Mouse (Mus musculus) forebrain, embryonic 11.5 days (tissue): ENCODE data around the gene Sppl2c. TPM values are rescaled to one million over a fixed set of nuclear protein-coding genes. Genes with fewer than 3 reads are reported as not detected.

Experiments used
- ATAC-seq: fragments of 200-750 bp; cut with Nextera tagmentation; replicated peaks from 2 replicates; pipeline ENCODE4 v1.8.0; 2017; ENCODE audit warnings: moderate TSS enrichment; ENCODE audit not compliant: low FRiP score
- DNase-seq: peaks from one replicate; pipeline ENCODE4 v3.0.0-alpha.2; 2017; ENCODE audit warnings: low spot score
- H3K27ac ChIP-seq: fragments of 300-500 bp; sonication (generic); 2 replicates; pipeline ENCODE4 v1.5.1; 2014; ENCODE audit warnings: low read depth, low read length
- H3K27me3 ChIP-seq: fragments of 300-500 bp; sonication (generic); 2 replicates; pipeline ENCODE4 v1.6.1; 2014; ENCODE audit warnings: mild to moderate bottlenecking, low read length, mixed read lengths; ENCODE audit not compliant: control insufficient read depth, insufficient read depth
- H3K36me3 ChIP-seq: fragments of 300-500 bp; sonication (generic); 2 replicates; pipeline ENCODE4 v1.6.1; 2014; ENCODE audit warnings: mild to moderate bottlenecking, low read length, moderate library complexity, mixed read lengths; ENCODE audit not compliant: control insufficient read depth, insufficient read depth
- H3K4me1 ChIP-seq: fragments of 300-500 bp; sonication (generic); replicated peaks from 2 replicates; pipeline ENCODE4 v1.6.1; 2014; ENCODE audit warnings: low read length, mixed read lengths; ENCODE audit not compliant: control insufficient read depth, insufficient read depth
- H3K4me2 ChIP-seq: fragments of 300-500 bp; sonication (generic); 2 replicates; pipeline ENCODE4 v1.6.1; 2014; ENCODE audit warnings: low read depth, mild to moderate bottlenecking, low read length, moderate library complexity, mixed read lengths; ENCODE audit not compliant: severe bottlenecking
- H3K4me3 ChIP-seq: fragments of 300-500 bp; sonication (generic); 2 replicates; pipeline ENCODE4 v1.5.1; 2014; ENCODE audit warnings: low read depth, low read length
- H3K9ac ChIP-seq: fragments of 300-500 bp; sonication (generic); 2 replicates; pipeline ENCODE4 v1.6.1; 2014; ENCODE audit warnings: low read length
- H3K9me3 ChIP-seq: fragments of 300-500 bp; sonication (generic); 2 replicates; pipeline ENCODE4 v1.6.1; 2016; ENCODE audit warnings: low read length, mixed read lengths; ENCODE audit not compliant: control insufficient read depth
- WGBS: fragments of 180-500 bp; shearing (Covaris S2); extraction: QIAGEN DNeasy Blood & Tissue Kit; methylation state at CpG from one replicate; pipeline ENCODE4 v1.1.7; 2014; 5-methylcytosine and 5-hydroxymethylcytosine counted together
- polyA plus RNA-seq: library from polyadenylated mRNA; unstranded; fragments of >200 nt; fragmentation: Nextera tagmentation; extraction: Ambion mirVana; gene quantifications from 2 replicates; pipeline ENCODE4 v1.2.1, GENCODE M21; 2014

Gene Sppl2c
- not detected in 2 replicates for polyA plus RNA-seq

GRCm38 (mm10) chr11:104186135-104186836 lies at the start of gene Sppl2c:
Sppl2c (plus strand) TSS chr11:104186327.
- Histone ChIP-seq H3K4me3 (no peak within 1 kb of the TSS), H3K27me3 (no peaks in the 10 kb centered on the region), H3K4me1 (no peaks in the 10 kb centered on the region), H3K36me3 (no peaks in the 10 kb centered on the region), H3K9ac (no peak within 1 kb of the TSS), H3K9me3 (no peaks in the 10 kb centered on the region), H3K4me2 (no peak within 1 kb of the TSS), H3K27ac (no peak within 1 kb of the TSS)
- WGBS = 89% methylated on average over 13 of the region's 13 CpGs
- ATAC-seq = no peak
- DNase-seq = no peak

GRCm38 (mm10) chr11:104138976-104139375 lies 47.2 kb upstream of the Sppl2c start:
- H3K36me3 ChIP-seq = no peaks in the 10 kb centered on the region
- no peak for DNase-seq
- no peak overlapping the region for H3K4me3 ChIP-seq
- ATAC-seq = no peak
- H3K27me3 ChIP-seq = peaks cover 19% of the 10 kb centered on the region
- H3K9ac ChIP-seq = no peak overlapping the region
- H3K9me3 ChIP-seq = no peaks in the 10 kb centered on the region
- WGBS = 78% methylated on average over 3 of the region's 3 CpGs
- no peaks in the 10 kb centered on the region for H3K4me1 ChIP-seq
- no peak overlapping the region for H3K4me2 ChIP-seq
- no peak overlapping the region for H3K27ac ChIP-seq

- Histone ChIP-seq H3K36me3 (no peaks in the 10 kb centered on the region), H3K27ac (no peak overlapping the region), H3K4me3 (no peak overlapping the region), H3K4me2 (no peak overlapping the region), H3K9ac (no peak overlapping the region), H3K27me3 (no peaks in the 10 kb centered on the region), H3K9me3 (no peaks in the 10 kb centered on the region), H3K4me1 (no peaks in the 10 kb centered on the region)
- ATAC-seq (no peak), DNase-seq (no peak)
- WGBS = 100% methylated on average over 1 of the region's 1 CpGs
Measured at GRCm38 (mm10) chr11:104144930-104145329, 41.2 kb upstream of the Sppl2c start.

- Histone ChIP-seq H3K36me3 (no peaks in the 10 kb centered on the region), H3K9ac (no peak overlapping the region), H3K4me3 (no peak overlapping the region), H3K4me1 (no peaks in the 10 kb centered on the region; the same call in 1 of the 2 replicates), H3K4me2 (no peak overlapping the region), H3K9me3 (no peaks in the 10 kb centered on the region), H3K27me3 (no peaks in the 10 kb centered on the region), H3K27ac (no peak overlapping the region)
- ATAC-seq (no peak), DNase-seq (no peak)
- WGBS = 74% methylated on average over 7 of the region's 7 CpGs
Measured at GRCm38 (mm10) chr11:104148787-104149186, 37.3 kb upstream of the Sppl2c start.

GRCm38 (mm10) chr11:104150911-104151310 lies 35.2 kb upstream of the Sppl2c start:
- DNase-seq (no peak), ATAC-seq (no peak)
- no peaks in the 10 kb centered on the region for H3K36me3 ChIP-seq
- H3K9me3 ChIP-seq = no peaks in the 10 kb centered on the region
- no peak overlapping the region for H3K27ac ChIP-seq
- H3K9ac ChIP-seq = no peak overlapping the region
- H3K4me3 ChIP-seq = no peak overlapping the region
- no peaks in the 10 kb centered on the region for H3K27me3 ChIP-seq
- 29% methylated on average over 5 of the region's 5 CpGs for WGBS
- no peak overlapping the region for H3K4me2 ChIP-seq
- H3K4me1 ChIP-seq = no peaks in the 10 kb centered on the region; the same call in 1 of the 2 replicates

GRCm38 (mm10) chr11:104154332-104154731 lies 31.8 kb upstream of the Sppl2c start:
- ATAC-seq = no peak
- 53% methylated on average over 4 of the region's 4 CpGs for WGBS
- no peaks in the 10 kb centered on the region for H3K9me3 ChIP-seq
- no peaks in the 10 kb centered on the region for H3K27me3 ChIP-seq
- H3K4me3 ChIP-seq = no peak overlapping the region
- H3K36me3 ChIP-seq = no peaks in the 10 kb centered on the region
- no peak overlapping the region for H3K27ac ChIP-seq
- H3K9ac ChIP-seq = no peak overlapping the region
- no peak for DNase-seq
- no peak overlapping the region for H3K4me2 ChIP-seq
- H3K4me1 ChIP-seq = peaks cover 4% of the 10 kb centered on the region; the same call in 1 of the 2 replicates

- Histone ChIP-seq H3K9ac (no peak overlapping the region), H3K27me3 (no peaks in the 10 kb centered on the region), H3K4me3 (no peak overlapping the region), H3K4me1 (peaks cover 4% of the 10 kb centered on the region; the same call in 1 of the 2 replicates), H3K9me3 (no peaks in the 10 kb centered on the region), H3K4me2 (no peak overlapping the region), H3K27ac (no peak overlapping the region), H3K36me3 (no peaks in the 10 kb centered on the region)
- DNase-seq (no peak), ATAC-seq (no peak)
- WGBS = 62% methylated on average over 9 of the region's 9 CpGs
Measured at GRCm38 (mm10) chr11:104154820-104155635, 31.1 kb upstream of the Sppl2c start.

GRCm38 (mm10) chr11:104155899-104156298 lies 30.2 kb upstream of the Sppl2c start:
- Histone ChIP-seq H3K9ac (no peak overlapping the region), H3K4me1 (peaks cover 4% of the 10 kb centered on the region; the same call in 1 of the 2 replicates), H3K9me3 (no peaks in the 10 kb centered on the region), H3K36me3 (no peaks in the 10 kb centered on the region), H3K27me3 (no peaks in the 10 kb centered on the region), H3K4me3 (no peak overlapping the region), H3K4me2 (no peak overlapping the region), H3K27ac (no peak overlapping the region)
- ATAC-seq (no peak), DNase-seq (no peak)
